Mouse (Mus musculus) frontal cortex, postnatal 25 days (tissue): ENCODE results near the gene Defa21.
"Not testable (repeated sequence)": the region's sequence is repeated elsewhere in the genome, so short reads cannot be mapped to it uniquely, and the experiment has no call there.

ENCODE experiments used
- DNase-seq, 2 experiments: peaks; one replicate each; pipeline ENCODE4 v3.0.0; 2022; ENCODE audit warnings: low spot score in 2 of 2

Gene Defa21

GRCm38 (mm10) chr8:21025245-21025644 lies at the start of gene Defa21:
Gene Defa21, plus strand, starts transcription at chr8:21025545.
- not testable (repeated sequence) for DNase-seq

DNA sequence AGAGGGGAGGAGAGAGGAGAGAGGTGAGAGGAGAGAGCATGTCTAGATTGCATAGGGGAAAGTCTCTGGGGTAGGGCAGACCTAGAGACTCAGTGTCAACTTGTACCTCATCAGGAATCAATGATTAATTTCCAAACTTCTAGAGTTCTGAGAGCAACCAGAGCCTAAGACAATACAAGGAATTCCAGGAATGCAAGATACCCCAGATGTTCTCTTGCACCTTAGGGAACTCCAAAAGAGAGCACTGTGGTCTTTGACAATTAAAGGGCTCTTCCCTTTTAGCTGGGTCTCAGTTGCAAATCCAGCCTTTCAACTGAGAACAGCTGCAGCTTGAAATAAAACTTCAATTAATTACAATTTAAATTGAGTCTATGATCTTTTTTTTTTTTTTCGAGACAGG lies 45.5 kb upstream of the Defa21 start:
- DNase-seq, result no peak

DNA sequence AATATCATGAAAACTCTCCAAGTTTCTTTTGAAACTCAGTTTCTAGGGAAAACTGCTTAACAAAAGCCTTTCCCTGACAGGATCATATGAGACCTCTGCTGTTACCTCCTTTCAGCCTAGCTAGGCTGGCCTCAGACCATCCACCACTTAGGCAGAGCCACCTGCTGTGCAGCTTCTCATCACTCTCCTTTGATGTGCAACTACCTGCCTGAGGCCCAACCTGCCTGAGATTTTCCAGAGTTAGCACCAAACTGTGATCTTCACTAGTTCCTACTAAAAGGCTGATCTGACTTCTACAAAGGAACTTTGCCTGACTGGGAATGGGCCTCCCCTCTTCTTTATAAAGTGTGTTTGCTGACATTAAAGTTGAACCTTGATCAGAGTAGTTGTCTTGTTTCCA lies 31.3 kb upstream of the Defa21 start:
- DNase-seq, result not testable (repeated sequence)

DNA sequence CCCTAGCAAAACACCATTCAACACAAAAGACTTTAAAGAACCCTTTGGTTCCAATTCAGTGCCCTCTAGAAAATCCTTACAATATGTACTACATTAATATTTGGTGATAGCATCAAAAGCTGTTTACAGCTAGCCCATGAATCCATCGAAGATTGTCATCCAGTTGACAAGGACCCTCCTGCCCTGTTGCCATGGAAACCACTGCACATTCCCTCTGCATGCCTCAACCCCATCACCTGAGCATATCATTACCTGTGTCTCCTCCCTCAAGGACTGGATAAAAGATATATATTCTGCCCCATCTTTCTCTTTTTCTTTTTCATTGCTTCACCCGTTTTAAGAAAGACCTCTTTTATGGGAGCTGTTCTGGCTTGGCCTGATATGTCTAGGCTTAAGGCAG lies 28.6 kb upstream of the Defa21 start:
- DNase-seq, result no peak

GRCm38 (mm10) chr8:20997291-20997690 lies 28.1 kb upstream of the Defa21 start:
- no peak for DNase-seq

- no peak for DNase-seq
Observed at GRCm38 (mm10) chr8:21001171-21001570, 24.2 kb upstream of the Defa21 start.

DNA sequence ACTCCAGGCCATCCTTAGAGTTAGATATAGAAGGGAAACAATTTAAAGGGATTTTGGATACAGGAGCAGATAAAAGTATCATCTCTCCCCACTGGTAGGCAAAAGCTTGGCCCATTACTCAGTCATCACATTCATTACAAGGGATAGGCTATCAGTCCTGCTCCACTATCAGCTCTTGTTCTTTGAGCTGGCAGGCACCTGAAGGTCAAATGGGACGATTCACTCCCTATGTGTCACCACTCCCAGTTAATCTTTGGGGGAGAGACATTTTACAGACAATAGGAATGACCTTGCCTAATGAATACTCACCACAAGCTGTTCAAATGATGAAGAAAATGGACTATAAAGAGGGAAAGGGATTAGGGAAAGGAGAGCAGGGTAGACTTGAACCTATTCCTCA lies 18.5 kb upstream of the Defa21 start:
- DNase-seq, result no peak

GRCm38 (mm10) chr8:21008578-21008977 lies 16.8 kb upstream of the Defa21 start:
- DNase-seq, result not testable (repeated sequence)

GRCm38 (mm10) chr8:21010548-21010947 lies 14.8 kb upstream of the Defa21 start:
- DNase-seq, result not testable (repeated sequence)

DNA sequence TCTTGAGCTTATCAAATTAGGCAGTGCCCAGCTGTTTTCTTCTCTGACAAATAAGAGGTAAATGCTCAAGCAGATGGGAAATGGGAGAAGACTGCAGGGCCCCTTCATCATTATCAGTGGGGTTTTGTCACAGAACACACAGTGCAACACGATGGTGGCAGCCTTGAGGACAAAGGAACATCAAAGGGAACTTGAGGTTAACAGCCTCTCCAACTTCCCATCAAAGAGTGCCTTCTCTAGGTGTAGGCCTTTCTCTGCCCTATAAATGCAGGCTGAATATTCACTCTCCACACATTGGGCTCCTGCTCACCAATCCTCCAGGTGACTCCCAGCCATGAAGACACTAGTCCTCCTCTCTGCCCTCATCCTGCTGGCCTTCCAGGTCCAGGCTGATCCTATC lies 29.4 kb downstream of the Defa21 start, which contains the start of gene Defa23:
Gene Defa23, plus strand, starts transcription at position 301 of the 400 bp plus-strand sequence.
- not testable (repeated sequence) for DNase-seq

DNA sequence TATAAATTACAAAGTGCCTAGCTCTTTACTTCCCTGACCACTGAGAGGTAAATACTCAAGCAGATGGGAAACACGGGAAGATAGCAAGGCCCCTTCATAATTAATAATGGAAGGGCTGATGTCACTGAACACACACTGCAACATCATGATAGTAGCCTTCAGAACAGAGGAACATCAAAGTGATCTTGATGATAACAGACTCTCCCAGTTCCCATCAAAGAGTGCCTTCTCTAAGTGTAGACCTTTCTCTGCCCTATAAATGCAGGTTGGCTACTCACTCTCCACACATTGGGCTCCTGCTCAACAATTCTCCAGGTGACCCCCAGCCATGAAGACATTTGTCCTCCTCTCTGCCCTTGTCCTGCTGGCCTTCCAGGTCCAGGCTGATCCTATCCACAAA lies 39.4 kb downstream of the Defa21 start, which contains the start of gene Defa35:
Gene Defa35, plus strand, starts transcription at position 301 of the 400 bp plus-strand sequence.
- DNase-seq, result not testable (repeated sequence)
